Mouse (Mus musculus) right cerebral cortex, adult 2 months (tissue): Measurements from ENCODE around the gene Polr1b.

ENCODE experiments used
- DNase-seq, 2 experiments: peaks; one replicate each; pipeline ENCODE4 v3.0.0; 2021 to 2022; ENCODE audit warnings: low spot score in 2 of 2

The Polr1b gene

DNA sequence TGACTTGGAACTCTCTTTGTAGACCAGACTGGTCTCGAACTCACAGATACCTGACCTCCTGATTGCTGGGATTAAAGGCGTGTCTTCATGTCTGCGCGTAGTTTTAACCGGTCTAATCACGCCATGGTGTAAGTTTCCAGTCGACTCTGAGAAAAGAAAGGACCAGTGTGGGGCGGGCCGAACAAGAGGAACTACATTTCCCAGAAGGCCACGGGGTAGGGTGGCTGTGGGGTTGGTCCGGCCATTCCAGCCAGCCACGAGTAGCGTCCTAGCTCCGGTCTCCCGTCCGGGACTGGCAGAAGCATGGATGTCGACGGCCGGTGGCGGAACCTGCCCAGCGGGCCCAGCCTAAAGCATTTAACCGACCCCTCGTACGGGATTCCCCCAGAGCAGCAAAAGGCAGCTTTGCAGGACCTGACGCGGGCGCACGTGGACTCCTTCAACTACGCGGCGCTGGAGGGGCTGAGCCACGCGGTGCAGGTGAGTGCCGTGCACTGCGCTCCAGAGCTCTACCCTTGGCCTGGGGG, at the start of gene Polr1b:
Gene Polr1b (plus strand): TSS at position 212 of the 527 bp plus-strand sequence.
- DNase-seq = peak; percentile 95

- DNase-seq = no peak
Measured at GRCm38 (mm10) chr2:129052451-129052983, 48.3 kb upstream of the Polr1b start.

DNA sequence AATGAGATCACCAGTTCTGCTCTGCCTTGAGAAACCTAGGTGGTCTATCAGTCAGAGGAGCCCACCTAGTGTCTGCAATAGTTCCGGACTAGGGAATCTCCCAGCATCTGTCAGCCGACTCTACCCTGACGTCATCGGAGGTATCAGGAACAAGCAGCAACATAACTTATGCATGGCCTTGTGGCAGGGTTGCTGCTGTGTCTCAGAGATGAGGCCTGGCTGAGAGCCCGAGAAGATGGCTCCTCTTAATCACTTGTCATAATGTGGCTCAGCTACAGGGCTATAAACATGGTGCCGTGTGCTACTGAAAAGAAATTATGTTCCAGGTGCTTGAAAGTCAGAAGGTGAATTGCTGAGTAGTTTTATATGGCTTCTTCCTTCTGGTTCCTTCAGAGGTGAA, 45.1 kb upstream of the Polr1b start:
- no peak for DNase-seq

DNA sequence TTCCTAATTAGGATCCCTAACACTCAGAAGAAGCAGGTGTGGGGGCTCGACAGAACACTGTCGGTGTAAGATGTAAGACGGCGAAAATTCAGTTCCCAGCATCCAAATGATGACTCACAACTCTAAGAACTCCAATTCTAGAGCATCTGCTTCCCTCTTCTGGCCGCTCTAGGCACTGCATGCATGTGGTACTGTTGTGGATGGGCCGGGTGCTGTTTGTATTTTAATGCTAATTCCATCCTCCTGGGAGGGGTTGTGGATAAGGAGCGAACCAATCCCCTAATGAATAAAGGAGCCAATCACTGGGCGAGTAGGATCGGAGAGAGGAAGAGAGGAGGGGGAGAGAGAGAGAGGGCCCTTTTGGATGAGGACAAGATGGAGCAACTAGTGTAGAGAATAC, 44.2 kb upstream of the Polr1b start:
- peak in 1 of 2 experiments; percentile 18 for DNase-seq

DNA sequence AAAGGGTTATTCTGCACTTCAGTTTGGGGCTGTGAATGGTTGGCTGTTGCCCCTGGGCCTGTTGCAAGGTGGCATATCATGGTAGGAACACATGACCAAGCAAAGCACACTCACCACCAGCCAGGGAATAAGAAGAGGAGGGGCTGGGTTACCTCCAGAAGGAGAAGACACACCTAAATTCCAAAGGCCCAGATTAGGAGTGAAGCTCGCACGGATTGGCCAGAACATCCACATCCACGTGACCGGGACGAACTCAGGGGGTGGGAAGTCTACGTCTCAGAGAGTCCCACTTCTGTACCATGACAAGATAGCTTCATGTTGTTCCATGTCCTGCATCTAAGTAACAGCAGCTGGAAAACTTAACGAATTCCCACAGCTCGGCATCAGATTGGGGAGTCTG, 43.5 kb upstream of the Polr1b start:
- DNase-seq = no peak

GRCm38 (mm10) chr2:129057920-129058361, 42.9 kb upstream of the Polr1b start:
- no peak for DNase-seq

DNA sequence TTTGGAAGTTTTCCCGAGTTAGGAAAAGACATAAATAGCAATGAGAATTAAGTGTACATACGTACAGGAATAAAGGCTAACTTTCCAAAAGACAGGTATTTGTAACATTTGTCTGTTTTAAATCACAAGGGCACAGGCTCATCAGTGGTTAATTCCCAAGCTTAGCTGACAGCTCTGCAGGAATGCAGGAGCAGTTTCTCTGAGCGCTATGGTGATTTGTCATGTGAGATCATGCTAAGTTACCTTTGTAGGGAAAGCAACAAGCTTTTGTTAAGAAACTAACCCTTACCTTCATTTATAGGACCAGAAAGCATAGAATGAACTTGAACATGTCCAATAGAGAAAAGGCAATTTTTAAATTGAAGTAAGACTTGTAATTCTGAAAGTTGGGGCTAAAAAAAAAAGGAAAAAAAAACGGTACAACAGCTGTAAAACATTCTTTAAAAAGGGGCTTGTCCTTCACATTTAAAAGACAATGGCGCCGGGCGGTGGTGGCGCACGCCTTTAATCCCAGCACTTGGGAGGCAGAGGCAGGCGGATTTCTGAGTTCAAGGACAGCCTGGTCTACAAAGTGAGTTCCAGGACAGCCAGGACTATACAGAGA, 39.2 kb upstream of the Polr1b start:
- DNase-seq = no peak

DNA sequence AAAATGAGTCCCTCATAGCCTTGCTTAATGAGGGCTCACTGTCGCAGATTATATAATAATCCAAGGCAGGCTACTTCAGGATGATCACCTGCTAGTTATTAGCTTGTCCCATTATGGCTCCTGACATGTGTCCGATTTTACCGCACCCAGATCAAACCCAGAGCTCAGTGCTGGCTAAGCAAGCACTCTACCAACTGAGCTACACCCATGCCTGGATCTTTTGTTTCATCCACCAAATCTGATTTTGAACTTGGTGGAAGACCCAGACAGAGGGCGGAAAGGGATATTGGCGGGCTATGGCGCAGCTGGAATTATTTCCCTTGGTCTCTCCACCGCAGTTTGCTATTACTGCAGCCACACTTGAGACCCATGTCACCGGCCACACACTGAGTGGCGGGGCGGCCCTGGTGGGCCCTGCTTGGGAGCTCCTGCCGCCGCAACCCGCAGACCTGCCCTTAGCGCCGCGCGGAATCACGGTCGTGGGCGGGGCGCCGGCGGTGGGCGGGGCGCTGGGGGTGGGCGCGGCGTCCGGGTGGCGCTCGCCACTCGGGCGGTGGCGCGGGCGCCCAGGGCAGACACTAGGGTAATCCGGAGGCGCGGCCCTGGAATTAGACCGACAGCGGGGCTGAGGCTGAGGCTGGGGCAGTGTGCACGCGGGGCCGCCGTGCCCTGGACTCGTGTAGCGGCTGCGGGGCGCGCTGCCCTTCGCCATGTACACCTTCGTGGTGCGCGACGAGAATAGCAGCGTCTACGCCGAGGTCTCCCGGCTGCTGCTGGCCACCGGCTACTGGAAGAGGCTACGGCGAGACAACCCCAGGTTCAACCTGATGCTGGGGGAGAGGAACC, 35.1 kb upstream of the Polr1b start, which contains the start of gene Ttl:
Gene Ttl (plus strand): TSS at position 506 of the 846 bp plus-strand sequence.
- DNase-seq = peak; percentile 66 to 74

- peak; percentile 57 to 65 for DNase-seq
Measured at GRCm38 (mm10) chr2:129066326-129066725, 34.5 kb upstream of the Polr1b start.

- peak in 1 of 2 experiments; percentile 25 for DNase-seq
Measured at GRCm38 (mm10) chr2:129070296-129070695, 30.5 kb upstream of the Polr1b start.

GRCm38 (mm10) chr2:129078313-129078712, 22.5 kb upstream of the Polr1b start:
- no peak for DNase-seq

DNA sequence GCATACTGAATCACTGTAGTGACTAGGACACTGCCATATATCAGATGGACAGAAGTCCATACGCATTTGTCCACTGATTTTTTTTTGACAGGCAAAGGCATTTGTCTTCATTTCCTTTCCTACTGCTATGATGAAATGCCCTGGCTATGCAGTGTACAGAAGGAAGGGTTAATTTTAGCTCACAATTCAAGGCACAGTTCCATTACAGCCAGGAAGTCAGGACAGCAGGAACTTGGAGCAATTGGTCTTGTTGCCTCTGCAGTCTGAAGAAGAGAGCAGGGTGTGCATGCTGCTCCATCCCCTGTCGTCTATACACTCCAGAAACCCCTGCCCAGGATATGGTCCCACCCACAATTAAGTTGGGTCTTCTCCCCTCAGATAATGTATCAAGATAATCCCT, 21.6 kb upstream of the Polr1b start:
- DNase-seq = no peak

- no peak for DNase-seq
Measured at GRCm38 (mm10) chr2:129081097-129081496, 19.7 kb upstream of the Polr1b start.

DNA sequence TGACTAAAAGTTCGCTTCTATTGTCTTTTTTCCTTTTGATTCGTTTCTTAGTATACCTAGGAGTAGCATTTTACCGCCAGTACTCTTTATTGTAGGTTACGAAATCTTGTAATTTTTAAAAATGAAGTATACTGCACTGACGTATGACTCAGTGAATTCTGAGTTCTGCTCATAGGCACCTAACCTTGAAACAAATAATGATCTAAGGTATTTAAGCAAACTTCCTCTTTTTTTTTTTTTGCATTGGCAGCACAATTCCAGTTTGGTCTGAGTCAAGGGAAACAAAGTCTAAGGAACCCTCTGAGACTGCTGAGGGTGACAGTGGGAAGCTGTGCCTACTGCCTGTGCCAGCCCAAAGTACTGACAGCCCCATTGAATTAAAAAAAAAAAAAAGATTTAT, 17.3 kb upstream of the Polr1b start:
- DNase-seq = no peak

DNA sequence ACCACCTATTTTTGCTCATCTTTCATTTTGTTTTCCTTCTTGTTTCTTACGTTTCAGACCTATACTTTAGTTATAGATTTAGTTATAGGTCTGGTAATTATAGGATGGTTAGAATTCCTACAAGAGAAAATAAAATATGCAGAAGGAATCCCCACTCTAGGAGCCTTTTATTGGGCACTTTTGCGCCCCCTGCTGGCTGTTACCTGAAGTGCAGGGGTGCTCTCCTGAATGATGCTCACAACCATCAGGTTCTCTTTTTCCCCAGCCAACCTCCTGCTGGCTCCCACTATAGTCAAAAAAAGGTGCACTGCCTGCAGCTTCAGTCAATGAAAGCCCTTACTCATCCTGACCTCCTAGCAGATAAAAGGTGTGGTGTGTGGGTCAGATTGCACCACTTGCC, 15.8 kb upstream of the Polr1b start:
- no peak for DNase-seq

DNA sequence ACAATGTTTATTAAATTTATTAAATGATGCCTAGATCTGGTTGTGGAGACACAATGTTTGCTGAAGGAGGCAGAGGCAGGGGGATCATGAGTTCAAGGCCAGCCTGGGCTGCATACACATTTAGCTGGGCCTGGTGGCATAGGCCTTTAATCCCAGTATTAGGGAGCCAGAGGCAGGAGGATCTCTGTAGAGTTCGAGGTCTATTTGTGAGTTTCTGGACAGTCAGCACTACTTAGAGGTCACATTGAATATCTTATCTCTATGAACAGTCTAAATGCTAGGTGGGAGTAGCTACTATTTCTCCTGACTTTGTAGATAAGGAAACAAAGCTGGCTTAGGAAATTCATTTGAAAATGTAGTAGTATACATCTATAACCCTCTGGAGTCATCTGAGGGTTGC, 13.3 kb upstream of the Polr1b start:
- DNase-seq = no peak

DNA sequence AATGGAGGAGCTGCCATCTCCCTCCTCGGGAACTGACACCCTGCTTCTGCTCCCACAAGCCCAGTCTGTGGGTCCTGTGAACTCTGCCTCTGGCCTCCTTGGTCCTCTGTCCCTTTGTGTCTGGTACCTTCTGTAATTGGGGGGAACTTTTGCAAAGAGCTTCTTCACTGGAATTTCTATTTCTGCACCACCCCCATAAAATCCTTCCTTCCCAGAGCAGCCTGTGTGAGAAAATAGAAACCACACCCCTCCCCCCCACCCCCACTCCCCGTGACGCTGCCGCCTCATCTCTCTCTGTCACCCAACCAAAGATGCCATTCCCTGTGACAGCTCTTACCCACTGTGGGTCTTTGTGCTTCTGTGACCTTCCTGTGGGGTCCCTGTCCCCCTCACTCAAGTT, 10.4 kb upstream of the Polr1b start:
- DNase-seq = no peak

DNA sequence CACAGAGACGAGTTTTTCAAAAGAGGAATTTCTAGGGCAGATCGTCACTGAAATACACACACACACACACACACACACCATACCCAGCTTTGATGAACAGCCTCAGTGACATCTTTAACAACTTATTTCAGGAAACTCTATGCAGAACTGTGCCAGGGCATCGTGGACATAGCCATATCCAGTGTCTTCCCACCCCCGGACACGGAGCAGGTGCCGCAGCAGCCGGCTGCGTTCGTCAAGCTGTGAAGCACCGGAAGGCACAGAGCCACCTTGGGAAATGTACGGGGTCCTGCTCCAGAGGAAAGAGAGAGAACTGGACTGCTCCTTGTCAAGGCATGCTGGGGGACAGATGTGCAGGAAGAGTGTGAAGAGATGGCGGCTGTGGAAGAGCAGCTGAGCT, 8.0 kb upstream of the Polr1b start:
- DNase-seq = peak; percentile 52 to 53

- DNase-seq = peak; percentile 65 to 71
Measured at GRCm38 (mm10) chr2:129093926-129094724, 6.7 kb upstream of the Polr1b start.

GRCm38 (mm10) chr2:129112924-129113323, 12.1 kb downstream of the Polr1b start:
- no peak for DNase-seq

DNA sequence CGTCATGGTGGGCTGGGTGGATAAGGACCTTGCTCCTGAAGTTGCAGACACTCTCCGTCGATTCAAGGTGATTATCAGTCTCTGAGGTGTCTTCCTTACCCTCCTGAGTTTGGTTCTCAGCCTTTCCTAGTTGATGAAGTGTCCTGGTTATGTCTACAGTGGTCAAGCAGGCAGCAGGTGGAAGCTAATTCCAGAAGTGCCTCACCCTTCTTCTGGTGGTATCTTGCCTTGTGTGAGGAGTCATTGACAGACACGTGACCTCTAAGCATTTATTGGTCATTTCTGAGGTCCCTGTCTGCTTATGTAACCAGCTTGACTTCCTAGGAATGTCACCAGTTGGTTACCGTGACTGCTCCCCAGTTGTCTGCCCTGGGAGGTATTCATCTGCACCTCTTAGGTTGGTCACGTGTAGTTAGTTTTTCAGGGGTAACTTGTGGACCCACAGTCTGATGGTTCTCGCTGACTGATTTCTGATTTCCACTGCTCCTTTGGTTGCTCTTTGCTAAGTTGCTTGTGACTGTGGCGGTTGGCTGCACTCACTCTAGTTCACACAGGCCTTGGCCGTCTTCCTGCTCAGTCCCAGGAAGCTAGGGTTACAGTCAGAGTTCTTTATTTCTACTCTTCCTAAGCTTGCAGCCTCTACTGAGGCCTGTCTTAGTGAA, 15.0 kb downstream of the Polr1b start:
- DNase-seq = no peak
